Mouse (Mus musculus) lung, postnatal 0 days (tissue): ENCODE measurements around the gene Col11a2.

Experiments used
- CTCF ChIP-seq: IDR thresholded peaks from 2 replicates; pipeline ENCODE4 v1.5.1; 2016; ENCODE audit warnings: antibody characterized with exemption, mild to moderate bottlenecking
- EP300 ChIP-seq: IDR thresholded peaks from 2 replicates; pipeline ENCODE4 v1.6.1; 2016; ENCODE audit warnings: antibody characterized with exemption, mild to moderate bottlenecking, control low read depth

DNA sequence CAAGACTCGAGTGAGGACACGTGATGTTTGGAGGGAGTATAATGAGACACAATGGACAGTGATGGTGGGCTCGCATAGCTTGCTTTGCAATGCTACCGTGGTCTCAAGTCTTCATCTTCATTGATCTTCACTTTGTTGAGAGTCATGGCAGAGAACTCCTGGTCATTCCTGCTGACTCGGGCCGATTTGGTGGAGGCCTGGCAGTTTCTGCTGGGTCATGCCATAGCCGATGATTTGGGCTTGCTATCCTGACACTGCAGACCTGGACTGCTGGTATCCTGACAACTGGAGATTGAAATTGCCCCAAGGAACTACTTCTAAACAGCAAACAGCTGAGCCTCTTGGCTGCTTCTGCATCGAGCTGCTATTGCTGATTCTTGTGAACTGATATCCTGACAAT, 44.3 kb upstream of the Col11a2 start:
- TF ChIP-seq CTCF (no peak), EP300 (no peak)
